Mouse (Mus musculus) brown adipose tissue, adult 24 weeks (tissue): ENCODE results near the gene Gprc5d. TPM values are rescaled to one million over a fixed set of nuclear protein-coding genes. Genes with fewer than 3 reads are reported as not detected.

Source experiments
- H3K27ac ChIP-seq: fragments of 200-500 bp; replicated peaks from 2 replicates; pipeline ENCODE4 v1.5.1; 2012; ENCODE audit warnings: low read depth, mild to moderate bottlenecking, low read length
- H3K4me1 ChIP-seq: fragments of 200-500 bp; 2 replicates; pipeline ENCODE4 v1.6.1; 2012; ENCODE audit warnings: low read length, mixed read lengths; ENCODE audit not compliant: control insufficient read depth, insufficient read depth, insufficient read length
- H3K4me3 ChIP-seq: fragments of 200-500 bp; 2 replicates; pipeline ENCODE4 v1.5.1; 2012; ENCODE audit warnings: low read depth, mild to moderate bottlenecking, low read length, moderate library complexity; ENCODE audit not compliant: insufficient read depth
- polyA plus RNA-seq: library from polyadenylated mRNA; stranded (reverse); fragments of >200 nt; gene quantifications from 2 replicates; pipeline ENCODE4 v1.2.4, GENCODE M21; 2012; ENCODE audit not compliant: missing spikeins, insufficient read depth, insufficient read length

Gene Gprc5d
- polyA plus RNA-seq, 1 experiment, result not detected

- Histone ChIP-seq H3K4me3 (no peak overlapping the region), H3K4me1 (0 out of 2 replicates have a peak, but pooled peaks cover 2% of the 10 kb centered on the region), H3K27ac (no peak overlapping the region)
Measured at GRCm38 (mm10) chr6:135069856-135070255, 48.2 kb downstream of the Gprc5d start.

GRCm38 (mm10) chr6:135068221-135068620 is 49.9 kb downstream of the Gprc5d start:
- Histone ChIP-seq H3K4me1 (0 out of 2 replicates have a peak, but pooled peaks cover 2% of the 10 kb centered on the region), H3K27ac (no peak overlapping the region), H3K4me3 (no peak overlapping the region)

DNA sequence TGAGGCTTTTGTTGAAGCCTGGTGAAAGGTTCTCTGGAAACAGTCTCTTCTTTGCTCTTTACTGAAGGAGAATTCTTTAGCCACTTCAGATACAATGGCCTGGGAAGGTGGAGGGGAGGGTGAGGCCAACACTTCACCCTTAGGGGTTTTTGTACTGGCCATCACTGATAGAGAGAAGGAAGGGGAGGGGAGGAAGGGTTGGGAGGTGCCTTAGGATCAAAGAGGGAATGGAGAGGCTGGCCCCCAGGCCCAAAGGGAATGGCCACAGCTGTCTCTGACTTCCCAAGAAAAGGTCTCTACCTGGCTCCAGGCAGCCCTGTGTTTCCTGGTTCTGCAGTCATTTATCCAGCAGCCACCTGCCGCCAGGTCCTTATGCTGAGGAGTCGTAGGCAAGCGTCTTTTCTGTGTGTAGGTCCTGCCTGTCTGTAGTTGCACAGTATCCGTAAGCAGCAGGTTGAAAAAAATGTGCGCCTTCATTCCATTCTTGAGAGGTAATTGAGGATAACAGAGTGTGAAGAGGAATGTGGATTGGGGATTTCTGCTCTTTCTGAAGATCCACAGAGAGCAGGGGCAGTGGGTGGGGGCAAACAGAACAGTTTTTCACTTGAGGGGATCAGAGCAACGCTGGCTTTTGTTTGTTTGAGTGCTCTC is 51.2 kb downstream of the Gprc5d start:
- Histone ChIP-seq H3K4me3 (no peak overlapping the region), H3K27ac (no peak overlapping the region), H3K4me1 (0 out of 2 replicates have a peak, but pooled peaks cover 2% of the 10 kb centered on the region)

- H3K4me3 ChIP-seq, result peak within 1 kb of the TSS; percentile 58
- no peak within 1 kb of the TSS; the same call in 1 of the 2 replicates for H3K27ac ChIP-seq
- 0 out of 2 replicates have a peak, but pooled peaks cover 2% of the 10 kb centered on the region for H3K4me1 ChIP-seq
Measured at GRCm38 (mm10) chr6:135065236-135065957, 52.7 kb downstream of the Gprc5d start, which contains the start of gene Gprc5a. Gene Gprc5a (plus strand): TSS chr6:135065651.

- H3K4me1 ChIP-seq, result 0 out of 2 replicates have a peak, but pooled peaks cover 2% of the 10 kb centered on the region
- no peak overlapping the region for H3K27ac ChIP-seq
- no peak overlapping the region for H3K4me3 ChIP-seq
Measured at GRCm38 (mm10) chr6:135064621-135065020, 53.5 kb downstream of the Gprc5d start.

- Histone ChIP-seq H3K4me1 (no peaks in the 10 kb centered on the region), H3K4me3 (no peak overlapping the region), H3K27ac (no peak overlapping the region)
Measured at GRCm38 (mm10) chr6:135060728-135061127, 57.4 kb downstream of the Gprc5d start.

Other genes with a start within 250 kb of the Gprc5d start
- 3.5 and 4.8 TPM in 2 replicates for gene Gpr19, start 219.7 kb downstream of the Gprc5d start, polyA plus RNA-seq
- 17.1 and 20.7 TPM in 2 replicates for gene Cdkn1b, start 197.9 kb downstream of the Gprc5d start, polyA plus RNA-seq
- gene Apold1, start 136.6 kb downstream of the Gprc5d start, polyA plus RNA-seq, result 2.8 and 22.1 TPM in 2 replicates
- gene Ddx47, start 106.7 kb downstream of the Gprc5d start, polyA plus RNA-seq, result 37.6 and 45.3 TPM in 2 replicates
- gene Gprc5a, start 52.6 kb downstream of the Gprc5d start, polyA plus RNA-seq, result 0.67 and 1.5 TPM in 2 replicates
- 2.1 and 3.7 TPM in 2 replicates for gene Fam234b, start 79.7 kb upstream of the Gprc5d start, polyA plus RNA-seq
- gene Hebp1, start 79.7 kb upstream of the Gprc5d start, polyA plus RNA-seq, result 63.2 and 64.6 TPM in 2 replicates
- not detected in 2 replicates for gene Gsg1, start 136.1 kb upstream of the Gprc5d start, polyA plus RNA-seq
- not detected in 2 replicates for gene Pbp2, start 192.1 kb upstream of the Gprc5d start, polyA plus RNA-seq
- gene Emp1, start 244.3 kb upstream of the Gprc5d start, polyA plus RNA-seq, result 29.0 and 42.9 TPM in 2 replicates